Mouse (Mus musculus): ENCODE data around the gene Gm266.

- TF ChIP-seq POLR2A (IDR thresholded peaks at IDR 0.05; ENCODE audit: extremely low read depth, insufficient read depth, low read length) (no peak), CTCF (IDR thresholded peaks at IDR 0.05; ENCODE audit: extremely low read depth, insufficient read depth, low read length) (no peak)
Observed at GRCm38 (mm10) chr12:111450359-111450758, 35.3 kb downstream of the Gm266 start.

Measured in cortical plate, adult 2 months (tissue).